Comparison of ENCODE assay signal across 15 mouse cellular contexts in genomic region chr6:117375989-117376388, GRCm38 (mm10).
A peak's percentile ranks its signal among the peaks of the same experiment; 100 is the strongest.
DNase-seq lines count a peak whose midpoint lies in the region; ATAC-seq and TF ChIP-seq lines count a peak whose summit lies in the region.
"Had no signal": no experiment of that assay in that cellular context is flagged by ENCODE, and none has a peak within 500 bp of the region (broad histone marks: within the 10 kb centered on the region; RNA-seq: fewer than 3 reads in every experiment).

No protein-coding gene starts in this region.

- no peak for ATAC-seq in erythroid progenitor cell, adult 5-6 weeks (replicated peaks; ENCODE audit: low FRiP score, poor library complexity, severe bottlenecking)
- ATAC-seq: intestine, embryonic 15.5 days had no signal

- intact Hi-C loops in gastrocnemius, adult 2 months (cut with DNase I): no loop called here
- intact Hi-C loops in left cerebral cortex, adult 2 months (cut with DNase I): no loop called here

- H3K27ac ChIP-seq in gastrocnemius, adult 2 months: no peak overlapping the region
- H3K27ac ChIP-seq in left cerebral cortex, adult 2 months: no peak overlapping the region
- H3K27ac ChIP-seq: intestine, embryonic 15.5 days; liver, embryonic 13.5 days; macrophage had no signal

- TF ChIP-seq CTCF in gastrocnemius, adult 2 months (IDR thresholded peaks at IDR 0.05): peak; percentile 34; the same call in 1 of the 2 replicates
- TF ChIP-seq CTCF in left cerebral cortex, adult 2 months (IDR thresholded peaks at IDR 0.05): peak; percentile 28

- DNase-seq in gastrocnemius, adult 2 months: no peak
- DNase-seq in gastrocnemius, postnatal 25 days: no peak
- no peak for DNase-seq in left cerebral cortex, adult 2 months (ENCODE audit: extremely low spot score in 1 of 2, low spot score in 2 of 2)
- DNase-seq in left cerebral cortex, adult 8-10 months (ENCODE audit: low spot score in 2 of 2): no peak
- peak; percentile 12 for DNase-seq in B cell, adult 2 months
- peak; percentile 36 for DNase-seq in ZHBTc4 (ENCODE audit: low read depth, low spot score)
- DNase-seq in frontal cortex, postnatal 10 days (ENCODE audit: low spot score in 2 of 2): no peak
- DNase-seq: cerebellum, adult 9-10 months; heart, adult 18-20 months; liver, embryonic 13.5 days; midbrain, embryonic 14.5 days had no signal

- H3K4me3 ChIP-seq in gastrocnemius, adult 2 months: no peak overlapping the region
- H3K4me3 ChIP-seq in left cerebral cortex, adult 2 months: no peak overlapping the region
- H3K4me3 ChIP-seq: erythroblast, embryonic 14.5 days; intestine, embryonic 15.5 days; liver, embryonic 13.5 days had no signal

Comparison
In these comparisons a context has a peak if more than half of its experiments do, and no peak if none do; other contexts are left out.
1. DNase-seq: peak in B cell, adult 2 months (2 of 2) and ZHBTc4 (single experiment); none in gastrocnemius, adult 2 months (single experiment), gastrocnemius, postnatal 25 days (single experiment), left cerebral cortex, adult 2 months (0 of 2), left cerebral cortex, adult 8-10 months (0 of 2) and frontal cortex, postnatal 10 days (0 of 2).